Mouse (Mus musculus) ES-Bruce4 (cell line): Measurements from ENCODE around the gene Stk39. TPM values are rescaled to one million over a fixed set of nuclear protein-coding genes. Genes with fewer than 3 reads are reported as not detected.

Experiments used
- H3K27ac ChIP-seq: 2 replicates; pipeline ENCODE4 v1.5.1; 2012; ENCODE audit warnings: low read length, inconsistent platforms; ENCODE audit not compliant: insufficient read depth
- H3K27me3 ChIP-seq: 2 replicates; pipeline ENCODE4 v1.6.1; 2012; ENCODE audit warnings: mild to moderate bottlenecking, low read length, inconsistent platforms; ENCODE audit not compliant: control insufficient read depth, poor library complexity, insufficient read depth, severe bottlenecking
- H3K36me3 ChIP-seq: 2 replicates; pipeline ENCODE4 v1.6.1; 2012; ENCODE audit warnings: inconsistent platforms, mild to moderate bottlenecking, low read length, moderate library complexity; ENCODE audit not compliant: control insufficient read depth, poor library complexity, insufficient read depth, severe bottlenecking
- H3K4me1 ChIP-seq: one replicate; pipeline ENCODE4 v1.8.1; 2011; ENCODE audit warnings: low read length; ENCODE audit not compliant: control insufficient read depth, insufficient read depth
- H3K4me3 ChIP-seq: 2 replicates; pipeline ENCODE4 v1.5.1; 2011; ENCODE audit warnings: low read depth, mild to moderate bottlenecking, low read length
- H3K9ac ChIP-seq: 2 replicates; pipeline ENCODE4 v1.6.1; 2012; ENCODE audit warnings: low read depth, mild to moderate bottlenecking, inconsistent platforms; ENCODE audit not compliant: poor library complexity, severe bottlenecking
- H3K9me3 ChIP-seq: replicated peaks from 2 replicates; pipeline ENCODE4 v1.6.1; 2012; ENCODE audit warnings: mild to moderate bottlenecking, low read length, inconsistent platforms; ENCODE audit not compliant: control insufficient read depth, poor library complexity, insufficient read depth, severe bottlenecking
- CTCF ChIP-seq: IDR thresholded peaks from one replicate; pipeline ENCODE4 v1.8.1; 2011; ENCODE audit warnings: low read depth, low read length
- EP300 ChIP-seq: IDR thresholded peaks from 2 replicates; pipeline ENCODE4 v1.6.1; 2011; ENCODE audit warnings: low read depth, low read length; ENCODE audit not compliant: insufficient read depth
- POLR2A ChIP-seq: IDR thresholded peaks from one replicate; pipeline ENCODE4 v1.8.1; 2011; ENCODE audit warnings: low read length; ENCODE audit not compliant: insufficient read depth
- polyA plus RNA-seq: library from polyadenylated mRNA; stranded (reverse); fragments of >200 nt; gene quantifications from 2 replicates; pipeline ENCODE4 v1.2.4, GENCODE M21; 2011; ENCODE audit warnings: low read depth; ENCODE audit not compliant: missing spikeins, insufficient read depth, insufficient read length

Stk39 gene
- polyA plus RNA-seq, 1 experiment, result 7.6 TPM

DNA sequence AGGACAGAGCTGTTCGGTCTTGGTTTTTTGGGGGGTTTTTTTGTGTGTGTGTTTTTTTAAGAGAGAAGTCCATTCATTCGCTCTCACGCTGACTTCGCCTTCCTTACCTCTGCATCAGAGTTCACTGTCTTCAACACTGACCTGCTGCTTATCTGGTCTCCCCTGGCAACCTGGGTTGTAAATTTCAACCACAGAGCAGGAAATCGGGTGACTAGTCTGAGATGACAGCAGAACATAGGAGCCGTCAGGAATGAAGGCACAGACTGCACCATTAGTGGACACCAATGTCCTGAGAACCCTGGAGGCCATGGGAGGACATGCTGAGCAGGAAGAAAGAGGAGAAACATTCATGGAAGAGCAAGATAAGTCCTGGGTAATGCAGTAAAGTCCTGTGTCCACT is 51.1 kb downstream of the Stk39 start:
- H3K9me3 ChIP-seq, result 0 out of 2 replicates have a peak, but pooled peaks cover 2% of the 10 kb centered on the region
- no peak overlapping the region for H3K4me3 ChIP-seq
- TF ChIP-seq EP300 (no peak), POLR2A (no peak), CTCF (no peak)
- H3K4me1 ChIP-seq, result no peaks in the 10 kb centered on the region
- no peaks in the 10 kb centered on the region for H3K36me3 ChIP-seq
- no peaks in the 10 kb centered on the region for H3K27me3 ChIP-seq
- H3K9ac ChIP-seq, result no peak overlapping the region
- no peak overlapping the region for H3K27ac ChIP-seq

DNA sequence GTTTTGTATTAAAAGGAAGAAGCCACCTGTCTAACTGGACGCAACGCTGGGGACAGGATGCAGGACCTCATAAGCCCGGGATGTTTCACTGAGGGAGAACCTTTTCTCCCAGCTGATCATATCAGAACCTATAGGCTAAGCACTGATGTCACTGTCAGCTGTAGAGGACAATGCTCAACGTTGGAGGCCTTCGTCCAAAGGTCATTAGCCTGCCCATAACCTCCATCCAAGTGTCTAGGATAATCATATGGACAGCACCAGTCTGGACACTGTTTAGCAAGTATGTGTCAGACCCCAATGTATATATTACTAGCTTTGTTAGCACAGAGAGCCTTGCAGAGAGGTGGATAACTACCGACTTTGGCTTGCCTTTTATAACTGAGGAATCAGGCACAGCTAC is 51.8 kb downstream of the Stk39 start:
- H3K36me3 ChIP-seq, result no peaks in the 10 kb centered on the region
- TF ChIP-seq EP300 (no peak), CTCF (no peak), POLR2A (no peak)
- 0 out of 2 replicates have a peak, but pooled peaks cover 2% of the 10 kb centered on the region for H3K9me3 ChIP-seq
- no peak overlapping the region for H3K4me3 ChIP-seq
- no peaks in the 10 kb centered on the region for H3K27me3 ChIP-seq
- H3K27ac ChIP-seq, result no peak overlapping the region
- no peak overlapping the region for H3K9ac ChIP-seq
- H3K4me1 ChIP-seq, result no peaks in the 10 kb centered on the region

DNA sequence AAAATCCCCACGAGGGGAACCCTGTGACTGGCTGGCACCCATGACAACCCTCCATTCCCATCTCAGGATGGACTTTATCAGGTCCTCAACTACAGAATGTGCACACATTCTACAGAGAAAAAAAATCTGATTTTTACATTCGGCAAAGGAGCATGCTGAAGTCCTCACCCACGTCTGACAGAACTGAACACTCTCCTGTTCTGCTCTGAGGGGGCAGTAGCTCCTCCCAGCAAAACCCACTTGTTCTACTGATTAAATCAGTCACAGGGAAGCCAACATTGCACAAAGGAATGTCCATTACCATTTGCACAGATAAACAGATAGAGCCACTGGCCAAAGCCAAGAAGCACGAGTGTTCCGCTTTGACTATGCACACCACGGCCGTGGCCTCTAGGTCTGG is 52.3 kb downstream of the Stk39 start:
- 0 out of 2 replicates have a peak, but pooled peaks cover 2% of the 10 kb centered on the region for H3K9me3 ChIP-seq
- no peak overlapping the region for H3K4me3 ChIP-seq
- H3K27ac ChIP-seq, result no peak overlapping the region

DNA sequence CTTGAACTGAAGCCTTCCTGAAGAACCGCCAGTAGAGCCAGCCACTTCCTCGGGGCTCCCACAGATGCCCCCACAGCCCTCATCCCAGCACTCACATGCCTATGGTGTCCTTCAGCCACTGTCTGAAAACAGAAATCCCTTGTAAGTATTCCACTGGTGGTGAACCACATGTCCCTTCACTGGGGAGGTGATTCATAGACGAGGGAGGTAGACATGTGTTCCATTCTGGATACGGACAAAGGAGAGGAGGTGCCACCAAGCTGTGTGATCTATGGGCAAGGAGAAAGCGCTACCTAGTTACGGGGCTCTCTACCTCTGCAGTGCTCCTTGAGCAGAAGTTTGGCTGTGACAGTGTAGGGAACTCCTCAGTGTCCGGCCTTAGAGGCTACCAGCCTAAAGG is 52.9 kb downstream of the Stk39 start:
- no peaks in the 10 kb centered on the region for H3K27me3 ChIP-seq
- H3K4me3 ChIP-seq, result no peak overlapping the region
- H3K9me3 ChIP-seq, result 0 out of 2 replicates have a peak, but pooled peaks cover under 1% of the 10 kb centered on the region
- H3K27ac ChIP-seq, result no peak overlapping the region
- no peaks in the 10 kb centered on the region for H3K36me3 ChIP-seq
- TF ChIP-seq POLR2A, result no peak
- no peak for TF ChIP-seq CTCF
- no peak for TF ChIP-seq EP300
- no peak overlapping the region for H3K9ac ChIP-seq
- no peaks in the 10 kb centered on the region for H3K4me1 ChIP-seq

More for the DNA sequence above, 52.3 kb downstream of the Stk39 start:
- Histone ChIP-seq H3K9ac (no peak overlapping the region), H3K27me3 (no peaks in the 10 kb centered on the region), H3K36me3 (no peaks in the 10 kb centered on the region), H3K4me1 (no peaks in the 10 kb centered on the region)
- no peak for TF ChIP-seq CTCF
- no peak for TF ChIP-seq POLR2A
- no peak for TF ChIP-seq EP300

DNA sequence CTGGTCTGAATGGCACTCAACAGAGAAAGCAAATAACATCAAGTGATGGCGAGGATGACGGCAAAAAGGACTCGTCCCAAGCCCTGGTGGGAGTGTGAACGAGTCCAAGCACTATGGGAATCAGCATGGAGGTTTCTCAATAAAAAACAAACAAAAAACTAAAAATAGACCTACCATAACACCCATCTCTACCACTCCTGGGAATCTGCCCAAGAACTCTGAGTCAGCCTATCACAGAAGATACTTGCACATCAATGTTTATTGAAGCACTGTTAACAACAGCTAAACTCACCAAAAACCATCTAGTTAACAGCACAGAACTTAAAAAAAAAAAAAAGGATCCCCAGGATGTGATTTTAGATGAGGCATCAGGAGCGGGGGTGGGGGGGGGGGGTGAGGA is 55.0 kb downstream of the Stk39 start:
- Histone ChIP-seq H3K36me3 (no peaks in the 10 kb centered on the region), H3K9me3 (no peaks in the 10 kb centered on the region), H3K27ac (no peak overlapping the region), H3K4me1 (no peaks in the 10 kb centered on the region), H3K27me3 (no peaks in the 10 kb centered on the region), H3K9ac (no peak overlapping the region), H3K4me3 (no peak overlapping the region)
- TF ChIP-seq EP300 (no peak), POLR2A (no peak), CTCF (no peak)

DNA sequence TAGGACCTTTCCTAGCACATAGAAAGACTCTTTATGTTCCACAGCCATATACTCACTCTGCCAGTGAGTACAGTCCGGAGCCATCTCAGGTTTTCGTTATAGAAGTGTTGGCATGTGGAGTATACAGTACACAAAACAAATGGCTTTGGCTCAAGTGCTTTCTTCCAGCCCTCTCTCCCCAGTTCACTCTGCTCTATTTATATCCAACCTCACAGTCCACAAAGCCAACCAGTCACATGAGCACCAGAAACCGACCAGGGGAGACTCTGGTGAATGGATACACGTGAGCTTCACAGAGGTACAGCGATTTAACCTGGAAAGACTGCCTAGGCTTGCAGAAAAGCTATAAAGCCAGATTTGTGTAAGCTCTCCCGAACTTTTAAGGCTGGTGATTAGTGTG is 56.4 kb downstream of the Stk39 start:
- Histone ChIP-seq H3K4me3 (no peak overlapping the region), H3K36me3 (no peaks in the 10 kb centered on the region), H3K27ac (no peak overlapping the region), H3K27me3 (no peaks in the 10 kb centered on the region), H3K9me3 (no peaks in the 10 kb centered on the region), H3K9ac (no peak overlapping the region), H3K4me1 (no peaks in the 10 kb centered on the region)
- TF ChIP-seq POLR2A (no peak), CTCF (no peak), EP300 (no peak)

DNA sequence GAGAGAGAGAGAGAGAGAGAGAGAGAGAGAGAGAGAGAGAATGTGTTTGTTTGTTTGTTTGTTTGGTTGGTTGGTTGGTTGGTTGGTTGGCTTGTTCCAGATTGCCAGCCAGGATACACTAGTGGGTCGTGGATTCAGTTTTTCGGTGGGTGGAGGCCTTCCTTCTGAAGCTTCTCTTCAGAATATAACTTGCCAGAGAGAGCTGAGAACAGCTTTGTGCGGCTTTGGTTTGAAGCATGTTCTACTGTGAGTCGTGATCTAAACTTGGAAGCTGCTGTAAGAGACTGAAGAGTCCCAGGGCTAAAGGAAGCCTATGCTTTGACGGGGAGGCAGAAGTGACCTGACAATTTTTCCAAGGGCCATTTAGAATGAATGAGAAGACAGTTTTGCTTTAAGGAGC is 59.9 kb downstream of the Stk39 start:
- H3K4me3 ChIP-seq, result no peak overlapping the region
- H3K36me3 ChIP-seq, result no peaks in the 10 kb centered on the region
- TF ChIP-seq POLR2A, result no peak
- no peak for TF ChIP-seq EP300
- TF ChIP-seq CTCF, result no peak
- H3K9ac ChIP-seq, result no peak overlapping the region
- no peaks in the 10 kb centered on the region for H3K4me1 ChIP-seq
- H3K27ac ChIP-seq, result no peak overlapping the region
- no peaks in the 10 kb centered on the region for H3K9me3 ChIP-seq
- H3K27me3 ChIP-seq, result no peaks in the 10 kb centered on the region
